ENCODE assay signal across 7 mouse cellular contexts in genomic region chr15:93251553-93252250, GRCm38 (mm10). TPM values are rescaled to one million over a fixed set of nuclear protein-coding genes. Genes with fewer than 3 reads are reported as not detected.
DNase-seq lines count a peak whose midpoint lies in the region; ATAC-seq lines count a peak whose summit lies in the region.

No protein-coding gene starts in this region.

- no peaks in the 10 kb centered on the region for H3K9me3 ChIP-seq in kidney, embryonic 16.5 days (ENCODE audit: low read length)
- no peaks in the 10 kb centered on the region for H3K9me3 ChIP-seq in hindbrain, embryonic 13.5 days

- no peak for DNase-seq in kidney, adult 11 months
- DNase-seq in T-cell, adult 2 months (ENCODE audit: low spot score): peak; percentile 44
- DNase-seq in fibroblast of lung, adult 2 months (ENCODE audit: low read depth): peak; percentile 35
- peak; percentile 21 to 26 for DNase-seq in left cerebral cortex, postnatal 36 days (ENCODE audit: low spot score in 2 of 2)

- H3K4me1 ChIP-seq in kidney, embryonic 16.5 days (ENCODE audit: insufficient read depth, low read length): peaks cover 7% of the 10 kb centered on the region
- H3K4me1 ChIP-seq in hindbrain, embryonic 13.5 days (replicated peaks): no peaks in the 10 kb centered on the region

- WGBS in kidney, embryonic 16.5 days: 20% methylated on average over 13 of the region's 13 CpGs
- WGBS in hindbrain, embryonic 13.5 days: 65% methylated on average over 13 of the region's 13 CpGs

- H3K4me2 ChIP-seq in kidney, embryonic 16.5 days (replicated peaks; ENCODE audit: low read depth, low read length): no peak overlapping the region
- H3K4me2 ChIP-seq in hindbrain, embryonic 13.5 days: no peak overlapping the region

- 0 out of 2 replicates have a peak overlapping the region, but pooled peaks have one; percentile 50 for H3K27ac ChIP-seq in kidney, embryonic 16.5 days (ENCODE audit: low read length)
- H3K27ac ChIP-seq in hindbrain, embryonic 13.5 days: no peak overlapping the region

- peaks cover 29% of the 10 kb centered on the region for H3K36me3 ChIP-seq in kidney, embryonic 16.5 days (ENCODE audit: insufficient read depth, low read length)
- peaks cover 28% of the 10 kb centered on the region for H3K36me3 ChIP-seq in hindbrain, embryonic 13.5 days

- no peak overlapping the region for H3K4me3 ChIP-seq in kidney, embryonic 16.5 days (ENCODE audit: low read length)
- no peak overlapping the region for H3K4me3 ChIP-seq in hindbrain, embryonic 13.5 days

- H3K9ac ChIP-seq in kidney, embryonic 16.5 days (replicated peaks; ENCODE audit: low read length): no peak overlapping the region
- H3K9ac ChIP-seq in hindbrain, embryonic 13.5 days: no peak overlapping the region

- peak; percentile 62; the same call in 1 of the 2 replicates for ATAC-seq in kidney, embryonic 16.5 days (ENCODE audit: low FRiP score, low TSS enrichment)
- ATAC-seq in monocyte, adult 5-6 weeks (replicated peaks; ENCODE audit: insufficient number of reproducible peaks, low FRiP score, low TSS enrichment, poor library complexity, severe bottlenecking): no peak
- no peak for ATAC-seq in hindbrain, embryonic 13.5 days (ENCODE audit: low FRiP score)

- intact Hi-C loops in left cerebral cortex, postnatal 36 days (cut with DNase I): no loop called here

- H3K27me3 ChIP-seq in kidney, embryonic 16.5 days (ENCODE audit: insufficient read depth, low read length): no peaks in the 10 kb centered on the region
- H3K27me3 ChIP-seq in hindbrain, embryonic 13.5 days: no peaks in the 10 kb centered on the region

RNA-seq across cellular contexts. Expression of gene Gxylt1, which starts 23.3 kb away (rescaled TPM):
- polyA plus RNA-seq in kidney, embryonic 16.5 days (2015; fragmentation: Nextera tagmentation; extraction: Ambion mirVana): 12.6 and 15.8 TPM in 2 replicates
- total RNA-seq in left cerebral cortex, postnatal 36 days (2021): 10 to 100 TPM in 1 of 2 experiments, 1 to 10 TPM in 1; 9.9 to 13.0 TPM
- total RNA-seq in monocyte, adult 5-6 weeks (2017): 47.3 to 60.0 TPM (median 56.2 TPM) in 3 replicates
- polyA plus RNA-seq in hindbrain, embryonic 13.5 days (2015; fragmentation: Nextera tagmentation; extraction: Ambion mirVana): 7.8 and 8.7 TPM in 2 replicates
